Mouse (Mus musculus): ENCODE measurements at regions not wholly inside any gene's neighbourhood (a gene's known extent, or its start where the extent isn't known, plus 50 kb on each side); places are given as distances from the start of the nearest gene placed in this dataset.
A peak's percentile ranks its signal among the peaks of the same experiment; 100 is the strongest.

DNA sequence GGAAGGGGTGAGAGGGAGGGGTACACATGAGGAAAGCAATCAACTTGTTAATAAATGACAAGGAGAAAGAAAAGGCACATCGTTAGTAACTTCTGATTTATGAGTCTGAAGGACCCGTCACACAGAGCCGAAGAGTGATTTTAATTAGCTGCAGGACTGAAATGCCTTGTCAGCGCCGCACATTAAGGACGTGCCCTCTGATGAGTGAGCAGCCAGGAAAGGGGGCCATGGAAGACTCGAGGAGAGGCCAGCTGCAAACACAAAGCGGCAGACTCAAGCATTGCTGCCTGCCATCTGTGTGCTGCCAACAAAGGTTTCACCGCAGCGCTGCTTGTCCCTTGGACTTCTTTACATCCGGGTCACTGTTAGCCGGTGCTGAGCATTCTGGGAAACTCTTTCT, 184.8 kb upstream of the Fn1 start:
- peak; percentile 56; the same call in 1 of the 2 replicates for ATAC-seq (ENCODE audit: low FRiP score, low read depth)
- peak overlapping the region; percentile 42 for H3K4me2 ChIP-seq
- no peak overlapping the region; the same call in 1 of the 2 replicates for H3K9ac ChIP-seq
- whole genome bisulfite sequencing: 27% methylated on average over 12 of the region's 12 CpGs
- H3K36me3 ChIP-seq: no peaks in the 10 kb centered on the region
- H3K27ac ChIP-seq (replicated peaks): peak overlapping the region; percentile 17; the same call in 1 of the 2 replicates
- peak overlapping the region; percentile 8 for H3K4me3 ChIP-seq
- no peaks in the 10 kb centered on the region for H3K27me3 ChIP-seq
- peaks cover 12% of the 10 kb centered on the region; the same call in 1 of the 2 replicates for H3K4me1 ChIP-seq (replicated peaks)
- no peaks in the 10 kb centered on the region for H3K9me3 ChIP-seq

DNA sequence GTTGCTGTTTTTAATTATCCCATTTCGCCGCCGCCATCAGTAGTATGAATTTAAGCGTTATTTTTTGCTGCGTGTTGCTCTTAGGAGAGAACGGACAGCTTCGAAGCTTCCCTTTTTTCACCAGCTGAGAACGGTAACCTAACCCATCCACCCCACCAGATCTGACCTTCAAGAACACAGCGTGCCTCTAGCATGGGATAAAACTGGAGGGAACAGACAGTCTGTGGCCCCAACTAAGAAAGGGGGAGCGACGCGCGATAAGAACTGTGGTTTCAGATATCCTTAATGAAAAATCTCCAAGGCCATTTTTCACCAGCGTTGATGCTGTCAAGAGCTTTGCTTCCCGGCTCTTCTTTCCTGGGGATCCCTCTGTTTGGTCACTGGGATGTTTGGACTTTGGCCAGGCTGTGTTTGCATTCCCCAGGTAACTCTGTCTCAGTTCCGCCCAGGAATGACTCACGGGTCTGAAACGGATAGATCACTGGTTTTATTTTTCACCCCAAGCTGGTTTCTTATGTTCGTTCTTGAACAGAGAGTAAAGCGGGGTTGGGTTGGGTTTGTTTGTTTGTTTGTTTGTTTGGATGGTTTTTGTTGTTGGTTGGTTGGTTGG, 184.1 kb upstream of the Fn1 start:
- peak overlapping the region; percentile 42; the same call in 1 of the 2 replicates for H3K4me2 ChIP-seq
- no peaks in the 10 kb centered on the region for H3K36me3 ChIP-seq
- H3K4me1 ChIP-seq (replicated peaks): peaks cover 12% of the 10 kb centered on the region; the same call in 1 of the 2 replicates
- ATAC-seq (ENCODE audit: low FRiP score, low read depth): no peak
- no peak overlapping the region for H3K9ac ChIP-seq
- H3K27me3 ChIP-seq: no peaks in the 10 kb centered on the region
- H3K27ac ChIP-seq (replicated peaks): no peak overlapping the region
- 72% methylated on average over 20 of the region's 20 CpGs for WGBS
- no peaks in the 10 kb centered on the region for H3K9me3 ChIP-seq
- no peak overlapping the region for H3K4me3 ChIP-seq

DNA sequence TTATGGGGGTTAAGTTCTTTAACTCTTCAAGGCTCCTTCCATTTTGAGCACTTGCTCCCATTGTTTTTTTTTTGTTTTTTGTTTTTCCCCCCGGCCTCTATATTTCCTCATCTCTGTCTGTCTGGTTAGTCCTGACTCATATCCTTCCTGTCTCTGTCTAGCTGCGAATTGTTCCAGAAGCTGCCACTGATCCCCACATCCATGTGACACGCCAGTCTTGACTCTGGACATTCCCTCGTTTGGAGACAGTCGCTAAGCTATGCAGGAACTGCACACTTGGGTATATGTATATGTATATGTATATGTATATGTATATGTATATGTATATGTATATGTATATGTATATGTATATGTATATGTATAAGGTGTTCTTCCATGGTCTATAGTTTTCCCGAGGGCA, 177.4 kb upstream of the Fn1 start:
- no peak for ATAC-seq (ENCODE audit: low FRiP score, low read depth)
- 91% methylated on average over 6 of the region's 6 CpGs for whole genome bisulfite sequencing

DNA sequence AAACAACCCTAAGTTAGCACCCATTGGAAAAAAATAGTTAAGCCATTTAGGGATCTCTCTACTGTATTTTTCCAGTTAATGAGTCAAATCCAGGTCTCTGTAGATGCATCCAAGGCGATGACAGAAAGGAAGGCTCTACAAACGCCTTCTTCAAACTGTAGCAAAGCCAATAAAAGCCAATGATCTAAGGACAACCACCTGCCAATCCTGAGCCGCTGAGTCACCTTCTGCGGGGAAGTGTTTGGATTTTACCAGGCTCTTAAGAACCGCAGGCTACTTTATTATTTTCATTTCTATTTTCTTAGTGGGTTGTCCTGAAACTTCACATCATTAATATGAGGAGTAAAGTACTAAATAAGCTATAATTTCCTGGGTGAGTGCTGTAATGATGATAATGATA, 171.4 kb upstream of the Fn1 start:
- no peak overlapping the region for H3K4me3 ChIP-seq
- H3K27me3 ChIP-seq: no peaks in the 10 kb centered on the region
- ATAC-seq (ENCODE audit: low FRiP score, low read depth): no peak
- H3K9me3 ChIP-seq: no peaks in the 10 kb centered on the region
- no peaks in the 10 kb centered on the region for H3K4me1 ChIP-seq (replicated peaks)
- no peak overlapping the region for H3K27ac ChIP-seq (replicated peaks)
- no peak overlapping the region for H3K4me2 ChIP-seq
- H3K36me3 ChIP-seq: no peaks in the 10 kb centered on the region
- H3K9ac ChIP-seq: no peak overlapping the region
- WGBS: 83% methylated on average over 5 of the region's 5 CpGs

More for the DNA sequence above, 177.4 kb upstream of the Fn1 start:
- H3K27me3 ChIP-seq: no peaks in the 10 kb centered on the region
- H3K9ac ChIP-seq: no peak overlapping the region
- no peak overlapping the region for H3K27ac ChIP-seq (replicated peaks)
- no peaks in the 10 kb centered on the region for H3K9me3 ChIP-seq
- H3K4me3 ChIP-seq: no peak overlapping the region
- no peak overlapping the region for H3K4me2 ChIP-seq
- no peaks in the 10 kb centered on the region for H3K36me3 ChIP-seq
- H3K4me1 ChIP-seq (replicated peaks): no peaks in the 10 kb centered on the region

DNA sequence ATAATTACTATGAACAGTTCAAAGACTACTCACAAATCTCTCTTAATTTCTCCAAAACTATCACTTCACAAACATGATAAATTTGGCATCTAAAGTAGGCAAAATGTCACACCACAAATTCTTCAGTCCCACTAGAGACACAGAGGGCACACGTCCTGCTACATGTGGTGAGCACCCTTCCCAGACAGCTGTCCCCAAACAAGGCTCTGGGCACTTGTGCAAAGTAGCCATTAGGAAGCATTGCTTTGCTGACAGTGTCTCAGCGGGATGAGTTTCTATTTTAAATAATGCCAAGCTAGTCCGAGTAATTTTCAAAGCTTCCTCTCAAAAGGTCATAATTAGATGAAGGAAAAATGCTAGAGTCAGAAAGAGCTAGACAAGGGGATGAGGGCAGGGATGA, 169.1 kb upstream of the Fn1 start:
- Histone ChIP-seq H3K36me3 (no peaks in the 10 kb centered on the region), H3K9me3 (no peaks in the 10 kb centered on the region), H3K27me3 (no peaks in the 10 kb centered on the region), H3K4me2 (no peak overlapping the region), H3K4me1 (replicated peaks) (no peaks in the 10 kb centered on the region), H3K4me3 (no peak overlapping the region), H3K27ac (replicated peaks) (no peak overlapping the region), H3K9ac (no peak overlapping the region)
- ATAC-seq (ENCODE audit: low FRiP score, low read depth): no peak
- WGBS: 70% methylated on average over 3 of the region's 3 CpGs

DNA sequence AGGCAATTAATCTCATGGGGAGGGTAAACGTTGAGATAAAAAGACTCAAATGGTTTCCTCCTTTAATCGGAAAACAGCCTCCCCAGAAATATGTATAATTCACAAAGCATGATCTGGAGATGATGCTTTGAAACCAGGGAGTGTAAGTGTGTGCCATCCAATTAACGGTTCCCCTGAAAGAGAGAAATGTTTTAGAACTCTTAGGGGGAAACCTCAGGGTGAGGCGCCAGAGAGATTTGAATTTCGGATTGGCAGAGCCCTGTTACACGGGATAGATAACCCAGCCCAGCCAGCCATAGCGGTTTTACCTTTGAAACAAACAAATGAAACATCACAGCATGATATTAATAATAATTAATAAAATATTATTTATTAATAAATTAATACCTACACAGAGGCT, 168.1 kb upstream of the Fn1 start:
- Histone ChIP-seq H3K9me3 (no peaks in the 10 kb centered on the region), H3K9ac (no peak overlapping the region), H3K27me3 (no peaks in the 10 kb centered on the region), H3K4me2 (no peak overlapping the region), H3K4me1 (replicated peaks) (no peaks in the 10 kb centered on the region), H3K4me3 (no peak overlapping the region), H3K36me3 (no peaks in the 10 kb centered on the region), H3K27ac (replicated peaks) (no peak overlapping the region)
- ATAC-seq (ENCODE audit: low FRiP score, low read depth): no peak
- WGBS: 80% methylated on average over 7 of the region's 7 CpGs

DNA sequence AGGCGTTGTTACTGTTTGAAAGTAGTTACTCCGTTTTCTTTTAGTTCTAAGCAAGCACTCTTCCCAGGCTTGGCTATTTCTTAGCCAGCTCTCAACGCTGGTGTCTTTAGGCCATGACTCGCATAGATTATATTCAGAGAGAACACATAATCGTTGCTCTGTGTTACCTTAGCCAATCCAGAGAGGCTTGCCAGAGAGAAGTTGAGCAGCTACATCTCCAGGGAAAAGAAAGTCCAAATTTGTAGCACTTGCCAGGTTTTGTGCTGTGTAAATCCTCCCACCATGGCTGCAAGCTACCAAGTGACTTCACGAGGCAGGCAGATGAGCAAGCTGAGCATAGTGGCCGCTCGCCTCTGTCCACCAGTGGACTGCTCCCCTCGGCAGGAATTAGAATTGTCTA, 163.3 kb upstream of the Fn1 start:
- no peak overlapping the region for H3K9ac ChIP-seq
- H3K36me3 ChIP-seq: no peaks in the 10 kb centered on the region
- 80% methylated on average over 9 of the region's 9 CpGs for WGBS
- no peak for ATAC-seq (ENCODE audit: low FRiP score, low read depth)
- H3K9me3 ChIP-seq: no peaks in the 10 kb centered on the region
- no peaks in the 10 kb centered on the region for H3K4me1 ChIP-seq (replicated peaks)
- H3K27me3 ChIP-seq: no peaks in the 10 kb centered on the region
- H3K27ac ChIP-seq (replicated peaks): no peak overlapping the region
- no peak overlapping the region for H3K4me3 ChIP-seq
- no peak overlapping the region for H3K4me2 ChIP-seq

DNA sequence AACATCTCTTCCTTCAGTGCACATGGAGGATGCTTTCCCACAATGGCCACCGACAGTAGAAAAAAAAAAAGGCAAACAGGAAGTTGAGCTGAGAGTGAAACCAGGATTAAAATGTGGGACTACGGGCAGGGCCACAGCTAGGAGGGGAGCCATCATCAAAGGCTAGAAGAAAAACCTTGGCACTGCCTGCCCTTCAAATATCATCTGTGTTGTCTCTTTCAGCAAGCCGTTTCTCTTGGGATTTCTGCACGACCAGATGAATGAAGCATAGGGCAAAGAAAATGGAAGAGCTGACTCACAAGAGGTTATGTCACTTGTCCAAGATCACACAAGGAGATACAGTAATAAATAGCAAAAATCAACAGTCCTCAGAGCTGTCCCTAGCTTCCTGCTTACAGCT, 161.1 kb upstream of the Fn1 start:
- no peak for ATAC-seq (ENCODE audit: low FRiP score, low read depth)
- Histone ChIP-seq H3K4me3 (no peak overlapping the region), H3K36me3 (no peaks in the 10 kb centered on the region), H3K4me1 (replicated peaks) (no peaks in the 10 kb centered on the region), H3K9me3 (no peaks in the 10 kb centered on the region), H3K4me2 (no peak overlapping the region), H3K27ac (replicated peaks) (no peak overlapping the region), H3K9ac (no peak overlapping the region), H3K27me3 (no peaks in the 10 kb centered on the region)
- 71% methylated on average over 4 of the region's 4 CpGs for WGBS

DNA sequence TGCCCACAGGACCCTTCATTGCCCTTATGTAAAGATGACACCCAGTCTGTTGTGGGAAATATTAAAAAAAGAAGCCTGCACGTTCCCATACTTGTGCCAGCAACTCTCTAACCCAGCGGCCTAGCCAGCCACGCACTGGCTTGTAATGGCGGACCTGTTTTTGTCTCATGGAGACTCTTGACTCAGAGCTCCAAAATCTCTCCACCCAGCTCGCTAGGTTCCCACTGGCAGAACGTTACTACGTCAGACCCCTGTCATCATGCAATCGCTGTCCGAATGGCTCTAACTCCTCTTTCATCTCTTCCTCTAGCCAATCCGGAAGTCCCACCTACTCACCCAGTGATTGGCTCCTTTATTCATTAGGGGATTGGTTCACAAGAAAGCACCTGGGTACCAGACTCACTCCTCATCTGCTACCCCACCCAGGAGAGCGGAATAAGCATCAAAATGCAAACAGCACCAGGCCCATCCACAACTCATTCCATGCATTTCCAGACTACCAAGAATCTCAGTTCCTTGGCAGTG, 159.2 kb upstream of the Fn1 start:
- 93% methylated on average over 11 of the region's 11 CpGs for WGBS
- Histone ChIP-seq H3K27me3 (no peaks in the 10 kb centered on the region), H3K27ac (replicated peaks) (no peak overlapping the region), H3K9ac (no peak overlapping the region), H3K36me3 (no peaks in the 10 kb centered on the region), H3K4me2 (no peak overlapping the region), H3K4me3 (no peak overlapping the region), H3K9me3 (no peaks in the 10 kb centered on the region), H3K4me1 (replicated peaks) (no peaks in the 10 kb centered on the region)
- no peak for ATAC-seq (ENCODE audit: low FRiP score, low read depth)

DNA sequence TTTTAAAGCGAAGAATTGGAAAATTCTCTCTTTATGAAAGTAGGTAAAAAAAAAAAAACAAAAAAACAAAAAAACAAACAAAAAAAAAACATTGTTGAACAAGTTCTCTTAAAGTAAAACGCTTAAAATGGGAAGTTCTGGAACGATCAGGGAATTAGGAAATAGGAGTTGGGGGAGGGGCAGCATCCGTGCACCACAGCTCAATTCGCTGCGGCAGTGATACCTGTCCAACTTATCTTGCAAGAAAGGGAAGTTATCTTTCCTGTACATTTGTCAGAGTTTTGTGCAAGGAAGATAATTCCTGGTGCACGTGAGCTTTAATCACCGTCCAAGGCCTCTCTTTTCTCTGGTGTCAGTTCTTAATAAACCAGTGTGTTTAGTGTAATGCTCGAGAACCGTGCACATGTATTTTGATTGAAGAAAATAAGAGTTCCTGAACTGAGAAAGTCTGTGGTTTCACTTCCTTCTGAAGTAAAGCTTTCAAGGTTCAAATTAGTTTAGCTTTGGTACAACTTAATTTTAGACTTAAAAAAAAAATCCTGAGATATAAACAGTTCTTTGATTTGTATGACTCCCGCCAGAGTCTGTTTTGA, 158.3 kb upstream of the Fn1 start:
- ATAC-seq (ENCODE audit: low FRiP score, low read depth): no peak
- no peaks in the 10 kb centered on the region for H3K36me3 ChIP-seq
- no peak overlapping the region for H3K27ac ChIP-seq (replicated peaks)
- H3K4me2 ChIP-seq: no peak overlapping the region
- no peaks in the 10 kb centered on the region for H3K9me3 ChIP-seq
- 93% methylated on average over 11 of the region's 11 CpGs for WGBS
- 0 out of 2 replicates have a peak, but pooled peaks cover 3% of the 10 kb centered on the region for H3K4me1 ChIP-seq (replicated peaks)
- no peak overlapping the region for H3K4me3 ChIP-seq
- no peak overlapping the region for H3K9ac ChIP-seq
- no peaks in the 10 kb centered on the region for H3K27me3 ChIP-seq

DNA sequence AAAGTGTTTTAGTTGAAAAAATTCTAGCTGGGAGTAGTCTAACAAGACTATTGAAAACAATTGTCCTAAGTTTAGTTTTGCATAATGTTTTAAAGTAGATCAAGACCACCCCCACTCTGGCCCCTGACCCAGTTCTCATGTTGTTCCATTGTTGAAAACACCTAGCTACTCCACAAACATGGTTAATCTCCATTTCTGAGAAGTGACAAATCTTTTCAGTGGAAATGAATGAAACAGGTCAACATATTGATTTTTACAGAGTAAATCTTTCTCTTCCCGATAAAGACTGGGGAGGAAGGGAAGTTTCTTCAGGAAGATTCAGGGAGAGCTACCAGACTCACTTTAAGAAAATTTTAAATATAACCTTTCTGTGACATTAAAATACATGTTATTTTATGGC, 155.0 kb upstream of the Fn1 start:
- WGBS: 58% methylated on average over 1 of the region's 1 CpGs
- Histone ChIP-seq H3K4me1 (replicated peaks) (0 out of 2 replicates have a peak, but pooled peaks cover 3% of the 10 kb centered on the region), H3K9me3 (no peaks in the 10 kb centered on the region), H3K27ac (replicated peaks) (no peak overlapping the region), H3K36me3 (no peaks in the 10 kb centered on the region), H3K9ac (no peak overlapping the region), H3K27me3 (no peaks in the 10 kb centered on the region), H3K4me2 (no peak overlapping the region), H3K4me3 (no peak overlapping the region)
- ATAC-seq (ENCODE audit: low FRiP score, low read depth): no peak

DNA sequence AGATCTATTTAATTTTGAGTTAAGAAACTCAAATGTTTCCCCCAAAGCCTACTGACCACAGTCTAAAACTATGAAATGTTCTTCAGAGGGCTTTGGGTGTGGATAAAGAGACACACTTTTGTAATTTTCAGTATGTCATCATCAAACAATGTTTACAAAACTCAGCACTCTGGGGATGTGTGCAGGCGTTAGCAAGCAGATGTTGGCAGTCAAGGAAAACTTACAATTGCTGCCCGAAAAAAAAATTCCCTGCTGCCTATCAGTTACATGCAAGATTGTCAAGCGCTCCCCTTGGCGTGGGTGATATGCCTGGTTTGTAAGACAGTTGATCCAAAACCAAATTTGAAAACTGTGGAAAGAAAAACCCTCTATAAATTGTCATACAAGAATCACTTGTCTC, 154.6 kb upstream of the Fn1 start:
- H3K9ac ChIP-seq: no peak overlapping the region
- no peak overlapping the region for H3K4me2 ChIP-seq
- no peaks in the 10 kb centered on the region for H3K36me3 ChIP-seq
- H3K27me3 ChIP-seq: no peaks in the 10 kb centered on the region
- no peak overlapping the region for H3K27ac ChIP-seq (replicated peaks)
- 0 out of 2 replicates have a peak, but pooled peaks cover 3% of the 10 kb centered on the region for H3K4me1 ChIP-seq (replicated peaks)
- H3K4me3 ChIP-seq: no peak overlapping the region
- WGBS: 66% methylated on average over 4 of the region's 4 CpGs
- H3K9me3 ChIP-seq: no peaks in the 10 kb centered on the region
- ATAC-seq (ENCODE audit: low FRiP score, low read depth): no peak

All from hindbrain, embryonic 15.5 days (tissue).